Mouse (Mus musculus): ENCODE measurements at regions not wholly inside any gene's neighbourhood (a gene's known extent, or its start where the extent isn't known, plus 50 kb on each side); places are given as distances from the start of the nearest gene placed in this dataset.

DNA sequence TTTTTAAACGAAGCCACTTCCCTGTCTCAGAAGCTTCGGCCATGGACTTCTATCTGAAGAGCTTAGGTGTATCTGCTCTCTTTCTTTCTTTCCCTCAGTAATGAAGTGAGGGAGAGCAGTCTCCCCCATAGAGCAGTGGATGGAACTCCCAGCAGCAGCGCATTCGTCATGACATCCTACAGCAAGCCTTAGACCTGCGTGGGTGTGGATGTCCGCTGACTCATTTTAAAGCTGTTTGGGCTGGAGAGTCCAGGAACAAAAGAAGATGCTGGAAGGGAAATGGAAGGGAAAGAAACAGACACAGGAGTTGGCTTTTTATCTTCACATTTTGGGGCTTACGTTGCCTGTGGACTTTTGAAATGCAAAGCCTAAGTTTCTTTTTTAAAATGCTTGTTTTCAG is 190.3 kb upstream of the Arhgap24 start:
- no peak for TF ChIP-seq POLR2A (IDR thresholded peaks at IDR 0.05; ENCODE audit: borderline replicate concordance, low read depth, low read length)
- TF ChIP-seq CTCF (IDR thresholded peaks at IDR 0.05; ENCODE audit: low read depth, low read length): no peak

Measured in bone marrow macrophage, adult 2 months (primary cell).